Mouse (Mus musculus) bone marrow macrophage, adult 2 months (primary cell): ENCODE data around the gene Kbtbd4. TPM values are rescaled to one million over a fixed set of nuclear protein-coding genes. Genes with fewer than 3 reads are reported as not detected.
A peak's percentile ranks its signal among the peaks of the same experiment; 100 is the strongest.

Experiments
- H3K27ac ChIP-seq: 2 replicates; pipeline ENCODE4 v1.5.1; 2012; ENCODE audit warnings: low read depth, low read length; ENCODE audit not compliant: insufficient read depth
- H3K4me1 ChIP-seq: 2 replicates; pipeline ENCODE4 v1.6.1; 2012; ENCODE audit warnings: low read length; ENCODE audit not compliant: control insufficient read depth, insufficient read depth
- H3K4me3 ChIP-seq: 2 replicates; pipeline ENCODE4 v1.5.1; 2012; ENCODE audit warnings: mild to moderate bottlenecking, low read length, moderate library complexity; ENCODE audit not compliant: insufficient read depth
- CTCF ChIP-seq: IDR thresholded peaks from 2 replicates; pipeline ENCODE4 v1.5.1; 2012; ENCODE audit warnings: low read depth, mild to moderate bottlenecking, low read length, moderate library complexity
- POLR2A ChIP-seq: IDR thresholded peaks from 2 replicates; pipeline ENCODE4 v1.6.1; 2012; ENCODE audit warnings: mild to moderate bottlenecking, low read depth, low read length, borderline replicate concordance
- polyA plus RNA-seq: library from polyadenylated mRNA; stranded (reverse); fragments of >200 nt; gene quantifications from 2 replicates; pipeline ENCODE4 v1.2.4, GENCODE M21; 2012; ENCODE audit not compliant: missing spikeins, insufficient read depth, insufficient read length

Gene Kbtbd4
- polyA plus RNA-seq = 16.7 and 24.8 TPM in 2 replicates

- no peak for TF ChIP-seq POLR2A
- TF ChIP-seq CTCF = no peak
- peak within 1 kb of the TSS; percentile 81 for H3K4me3 ChIP-seq
- H3K27ac ChIP-seq = peak within 1 kb of the TSS; percentile 78
Measured at GRCm38 (mm10) chr2:90904076-90904855, at the start of gene Kbtbd4, which contains the start of gene Ndufs3. Gene Kbtbd4, plus strand, starts transcription at chr2:90904740. Gene Ndufs3, minus strand, starts transcription at chr2:90904827.

GRCm38 (mm10) chr2:90861486-90861885, 43.1 kb upstream of the Kbtbd4 start:
- H3K27ac ChIP-seq = no peak overlapping the region
- H3K4me3 ChIP-seq = no peak overlapping the region
- TF ChIP-seq POLR2A (no peak), CTCF (no peak)
- H3K4me1 ChIP-seq = no peaks in the 10 kb centered on the region

More at GRCm38 (mm10) chr2:90904076-90904855, at the start of gene Kbtbd4, which contains the start of gene Ndufs3:
- peaks cover 12% of the 10 kb centered on the region; the same call in 1 of the 2 replicates for H3K4me1 ChIP-seq

GRCm38 (mm10) chr2:90864184-90864583, 40.4 kb upstream of the Kbtbd4 start:
- Histone ChIP-seq H3K4me3 (no peak overlapping the region), H3K4me1 (no peaks in the 10 kb centered on the region), H3K27ac (no peak overlapping the region)
- TF ChIP-seq POLR2A (no peak), CTCF (no peak)

GRCm38 (mm10) chr2:90866524-90866923, 38.0 kb upstream of the Kbtbd4 start:
- no peak for TF ChIP-seq POLR2A
- peak; percentile 71 for TF ChIP-seq CTCF

GRCm38 (mm10) chr2:90870136-90870601, 34.4 kb upstream of the Kbtbd4 start:
- no peaks in the 10 kb centered on the region for H3K4me1 ChIP-seq
- H3K27ac ChIP-seq = no peak overlapping the region
- TF ChIP-seq POLR2A (no peak), CTCF (no peak)
- no peak overlapping the region for H3K4me3 ChIP-seq

More at GRCm38 (mm10) chr2:90866524-90866923, 38.0 kb upstream of the Kbtbd4 start:
- Histone ChIP-seq H3K4me1 (no peaks in the 10 kb centered on the region), H3K4me3 (no peak overlapping the region), H3K27ac (no peak overlapping the region)

- Histone ChIP-seq H3K4me3 (no peak overlapping the region), H3K4me1 (no peaks in the 10 kb centered on the region), H3K27ac (no peak overlapping the region)
- TF ChIP-seq CTCF = no peak
- no peak for TF ChIP-seq POLR2A
Measured at GRCm38 (mm10) chr2:90871180-90871961, 33.2 kb upstream of the Kbtbd4 start.

- no peaks in the 10 kb centered on the region for H3K4me1 ChIP-seq
- no peak for TF ChIP-seq POLR2A
- no peak for TF ChIP-seq CTCF
- no peak overlapping the region for H3K4me3 ChIP-seq
- no peak overlapping the region for H3K27ac ChIP-seq
Measured at GRCm38 (mm10) chr2:90874025-90874424, 30.5 kb upstream of the Kbtbd4 start.

GRCm38 (mm10) chr2:90875239-90875638, 29.3 kb upstream of the Kbtbd4 start:
- H3K27ac ChIP-seq = no peak overlapping the region
- no peak overlapping the region for H3K4me3 ChIP-seq
- no peaks in the 10 kb centered on the region for H3K4me1 ChIP-seq
- no peak for TF ChIP-seq CTCF
- no peak for TF ChIP-seq POLR2A

- H3K4me1 ChIP-seq = no peaks in the 10 kb centered on the region
- H3K27ac ChIP-seq = no peak overlapping the region
- TF ChIP-seq CTCF = no peak
- TF ChIP-seq POLR2A = no peak
- no peak overlapping the region for H3K4me3 ChIP-seq
Measured at GRCm38 (mm10) chr2:90877584-90878259, 26.8 kb upstream of the Kbtbd4 start.

GRCm38 (mm10) chr2:90879419-90879818, 25.1 kb upstream of the Kbtbd4 start:
- no peaks in the 10 kb centered on the region for H3K4me1 ChIP-seq
- H3K27ac ChIP-seq = no peak overlapping the region
- H3K4me3 ChIP-seq = no peak overlapping the region
- TF ChIP-seq POLR2A (no peak), CTCF (no peak)
